Mouse (Mus musculus) forebrain, embryonic 14.5 days (tissue): ENCODE measurements around the gene Tas1r3. TPM values are rescaled to one million over a fixed set of nuclear protein-coding genes. Genes with fewer than 3 reads are reported as not detected.

Experiments used
- ATAC-seq: fragments of 200-750 bp; cut with Nextera tagmentation; 2 replicates; pipeline ENCODE4 v1.8.0; 2017; ENCODE audit warnings: mild to moderate bottlenecking, moderate library complexity
- DNase-seq: peaks from one replicate; pipeline ENCODE4 v3.0.0-alpha.2; 2015; ENCODE audit warnings: low spot score
- H3K27ac ChIP-seq: fragments of 300-500 bp; sonication (generic); 2 replicates; pipeline ENCODE4 v1.5.1; 2014; ENCODE audit warnings: low read depth, mild to moderate bottlenecking, control low read depth, low read length, moderate library complexity
- H3K27me3 ChIP-seq: fragments of 300-500 bp; sonication (generic); replicated peaks from 2 replicates; pipeline ENCODE4 v1.6.1; 2014; ENCODE audit warnings: low read length, control low read depth, mixed read lengths; ENCODE audit not compliant: control insufficient read depth, insufficient read depth
- H3K36me3 ChIP-seq: fragments of 300-500 bp; sonication (generic); 2 replicates; pipeline ENCODE4 v1.6.1; 2014; ENCODE audit warnings: low read length, control low read depth; ENCODE audit not compliant: control insufficient read depth, insufficient read depth
- H3K4me1 ChIP-seq: fragments of 300-500 bp; sonication (generic); 2 replicates; pipeline ENCODE4 v1.6.1; 2014; ENCODE audit warnings: antibody characterized with exemption, low read length, control low read depth; ENCODE audit not compliant: control insufficient read depth, insufficient read depth
- H3K4me2 ChIP-seq: fragments of 300-500 bp; sonication (generic); 2 replicates; pipeline ENCODE4 v1.6.1; 2014; ENCODE audit warnings: mild to moderate bottlenecking, control low read depth, low read length
- H3K4me3 ChIP-seq: fragments of 300-500 bp; sonication (generic); 2 replicates; pipeline ENCODE4 v1.5.1; 2014; ENCODE audit warnings: low read depth, low read length, control low read depth
- H3K9ac ChIP-seq: fragments of 300-500 bp; sonication (generic); 2 replicates; pipeline ENCODE4 v1.6.1; 2014; ENCODE audit warnings: mild to moderate bottlenecking, low read length, control low read depth, moderate library complexity
- H3K9me3 ChIP-seq: fragments of 300-500 bp; sonication (generic); replicated peaks from 2 replicates; pipeline ENCODE4 v1.6.1; 2016; ENCODE audit warnings: low read length, control low read depth, mixed read lengths; ENCODE audit not compliant: control insufficient read depth
- WGBS: fragments of 180-500 bp; shearing (Covaris S2); extraction: QIAGEN DNeasy Blood & Tissue Kit; methylation state at CpG from one replicate; pipeline ENCODE4 v1.1.7; 2014; 5-methylcytosine and 5-hydroxymethylcytosine counted together
- polyA plus RNA-seq: library from polyadenylated mRNA; unstranded; fragments of >200 nt; fragmentation: Nextera tagmentation; extraction: Ambion mirVana; gene quantifications from 2 replicates; pipeline ENCODE4 v1.2.1, GENCODE M21; 2014

Tas1r3 gene
- polyA plus RNA-seq = 0.46 and 0.61 TPM in 2 replicates

DNA sequence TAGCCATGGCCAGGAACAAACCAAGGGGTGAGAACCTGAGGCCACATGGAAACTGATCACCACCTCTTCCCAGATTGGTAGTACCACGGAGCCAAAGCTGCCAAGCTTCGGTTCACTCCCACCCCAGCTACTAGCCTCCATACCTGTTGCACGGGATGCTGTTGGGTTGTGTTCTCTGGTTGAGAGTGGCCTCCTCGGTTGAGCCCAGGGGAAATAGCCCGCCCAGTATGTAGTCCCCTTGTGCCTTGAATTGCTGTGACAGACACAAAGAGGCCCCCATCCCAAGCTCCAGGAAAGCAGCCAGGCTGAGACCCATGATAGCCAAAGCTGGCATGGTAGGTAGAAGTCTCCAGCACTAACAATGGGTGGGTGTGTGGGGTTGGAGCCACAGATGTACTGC, at the start of gene Tas1r3:
TSS of gene Tas1r3 (minus strand) at position 362 of the 400 bp plus-strand sequence.
- H3K27ac ChIP-seq = no peak within 1 kb of the TSS
- peaks cover 69% of the 10 kb centered on the region for H3K36me3 ChIP-seq
- no peak within 1 kb of the TSS for H3K4me3 ChIP-seq
- no peaks in the 10 kb centered on the region for H3K9me3 ChIP-seq
- no peak within 1 kb of the TSS for H3K9ac ChIP-seq
- ATAC-seq (no peak), DNase-seq (no peak)
- H3K27me3 ChIP-seq = no peaks in the 10 kb centered on the region
- H3K4me1 ChIP-seq = no peaks in the 10 kb centered on the region
- H3K4me2 ChIP-seq = no peak within 1 kb of the TSS
- 82% methylated on average over 5 of the region's 5 CpGs for WGBS

GRCm38 (mm10) chr4:155908751-155909150, 45.6 kb upstream of the Tas1r3 start:
- no peaks in the 10 kb centered on the region for H3K27me3 ChIP-seq
- WGBS = 94% methylated on average over 4 of the region's 4 CpGs
- no peak overlapping the region for H3K9ac ChIP-seq
- no peak overlapping the region for H3K27ac ChIP-seq
- ATAC-seq (no peak), DNase-seq (no peak)
- H3K4me1 ChIP-seq = no peaks in the 10 kb centered on the region
- H3K4me2 ChIP-seq = no peak overlapping the region
- no peak overlapping the region for H3K4me3 ChIP-seq
- peaks cover 36% of the 10 kb centered on the region for H3K36me3 ChIP-seq
- no peaks in the 10 kb centered on the region for H3K9me3 ChIP-seq

GRCm38 (mm10) chr4:155908281-155908680, 45.1 kb upstream of the Tas1r3 start:
- no peak overlapping the region for H3K4me2 ChIP-seq
- H3K27ac ChIP-seq = no peak overlapping the region
- ATAC-seq (no peak), DNase-seq (no peak)
- no peak overlapping the region for H3K9ac ChIP-seq
- H3K36me3 ChIP-seq = peaks cover 40% of the 10 kb centered on the region
- no peaks in the 10 kb centered on the region for H3K9me3 ChIP-seq
- 80% methylated on average over 7 of the region's 7 CpGs for WGBS
- H3K4me1 ChIP-seq = no peaks in the 10 kb centered on the region
- H3K27me3 ChIP-seq = no peaks in the 10 kb centered on the region
- no peak overlapping the region for H3K4me3 ChIP-seq

- no peak overlapping the region for H3K9ac ChIP-seq
- H3K4me1 ChIP-seq = no peaks in the 10 kb centered on the region
- no peak for DNase-seq
- H3K27ac ChIP-seq = no peak overlapping the region
- H3K27me3 ChIP-seq = no peaks in the 10 kb centered on the region
- H3K4me3 ChIP-seq = no peak overlapping the region
- peaks cover 53% of the 10 kb centered on the region for H3K36me3 ChIP-seq
- 88% methylated on average over 11 of the region's 11 CpGs for WGBS
- H3K4me2 ChIP-seq = no peak overlapping the region
- no peak for ATAC-seq
- no peaks in the 10 kb centered on the region for H3K9me3 ChIP-seq
These were observed 43.8 kb upstream of the Tas1r3 start for GRCm38 (mm10) chr4:155907003-155907402.

DNA sequence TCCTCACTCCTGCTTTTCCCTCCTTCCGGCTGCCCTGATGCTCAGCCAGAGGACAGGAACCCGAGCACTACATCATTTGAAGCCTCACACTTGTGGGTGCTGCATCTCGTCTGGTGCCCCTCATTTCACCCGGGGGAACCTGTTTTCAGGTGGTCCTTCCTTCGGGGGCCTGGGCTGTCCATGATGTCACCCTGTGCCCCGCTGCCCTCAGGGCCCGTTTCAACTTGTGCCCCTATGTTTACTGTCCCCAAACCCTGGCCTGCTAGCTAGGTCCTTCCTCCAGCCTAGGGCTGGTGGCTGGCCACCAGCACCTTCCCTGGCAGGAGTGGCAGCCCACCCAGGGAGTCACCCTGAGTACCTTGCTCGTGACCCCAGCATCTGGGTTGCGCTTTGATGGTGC, 43.0 kb upstream of the Tas1r3 start:
- Histone ChIP-seq H3K4me3 (no peak overlapping the region), H3K4me1 (no peaks in the 10 kb centered on the region), H3K27ac (no peak overlapping the region), H3K27me3 (no peaks in the 10 kb centered on the region), H3K9me3 (no peaks in the 10 kb centered on the region), H3K9ac (no peak overlapping the region), H3K4me2 (no peak overlapping the region), H3K36me3 (peaks cover 62% of the 10 kb centered on the region)
- 88% methylated on average over 9 of the region's 9 CpGs for WGBS
- ATAC-seq (no peak), DNase-seq (no peak)

DNA sequence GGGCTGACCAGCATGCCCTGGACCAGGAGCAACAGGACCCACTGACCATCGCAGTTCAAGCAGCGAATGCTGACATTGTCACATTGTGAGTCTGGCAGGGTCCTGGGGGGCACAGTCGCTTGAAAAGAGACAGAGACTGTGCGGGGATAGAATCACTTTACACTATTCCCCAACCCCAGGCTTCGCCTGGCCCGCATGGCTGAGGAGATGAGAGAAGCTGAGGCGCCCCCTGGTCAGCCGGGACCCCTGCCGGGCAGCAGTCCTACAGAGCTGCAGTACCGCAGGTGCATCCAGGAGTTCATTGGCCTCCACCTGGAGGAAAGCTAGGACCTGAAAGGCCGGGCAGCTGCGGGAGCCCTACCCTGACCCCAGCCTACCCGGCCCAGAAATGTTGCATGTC, 42.5 kb upstream of the Tas1r3 start:
- 90% methylated on average over 13 of the region's 13 CpGs for WGBS
- peaks cover 67% of the 10 kb centered on the region for H3K36me3 ChIP-seq
- no peak for ATAC-seq

DNA sequence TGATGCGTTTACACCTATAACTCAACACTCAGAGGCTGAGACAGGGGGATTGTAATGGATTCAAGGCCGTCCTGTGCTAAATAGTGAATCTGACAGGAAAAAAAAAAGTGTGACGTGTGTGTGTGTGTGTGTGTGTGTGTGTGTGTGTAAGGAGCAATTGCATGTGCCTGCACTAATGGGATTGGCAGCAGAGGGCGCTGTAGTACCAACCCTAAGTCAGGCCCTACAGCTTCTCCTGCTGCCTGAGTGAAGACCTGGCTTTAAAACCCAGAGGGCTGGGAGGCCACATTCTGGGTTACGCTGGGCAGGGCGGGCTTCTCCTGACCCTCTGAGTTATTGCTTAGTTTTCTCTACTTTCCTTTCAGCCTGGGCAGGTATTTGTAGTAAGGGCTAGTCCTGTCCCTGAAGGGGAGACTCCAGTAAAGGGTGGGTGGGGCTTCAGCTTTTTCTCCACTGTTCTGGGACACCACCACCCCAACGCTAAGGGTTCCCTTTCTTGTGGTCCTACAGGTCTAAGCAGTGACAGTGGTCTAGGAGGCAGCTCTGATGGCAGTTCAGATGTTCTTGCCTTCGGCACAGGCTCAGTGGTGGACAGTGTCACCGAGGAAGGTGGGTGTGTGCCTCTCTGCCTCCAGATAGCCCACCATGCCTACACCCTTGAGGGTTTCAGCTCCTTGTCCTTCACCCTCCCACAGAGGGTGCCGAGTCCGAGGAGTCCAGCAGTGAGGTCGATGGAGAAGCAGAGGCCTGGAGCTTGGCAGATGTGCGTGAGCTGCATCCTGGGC, 41.3 kb upstream of the Tas1r3 start:
- H3K27ac ChIP-seq = no peak overlapping the region
- no peak overlapping the region for H3K4me3 ChIP-seq
- no peak for ATAC-seq
- H3K9ac ChIP-seq = no peak overlapping the region
- no peak overlapping the region for H3K4me2 ChIP-seq
- no peaks in the 10 kb centered on the region for H3K4me1 ChIP-seq
- DNase-seq = no peak
- no peaks in the 10 kb centered on the region for H3K9me3 ChIP-seq
- no peaks in the 10 kb centered on the region for H3K27me3 ChIP-seq
- H3K36me3 ChIP-seq = peaks cover 78% of the 10 kb centered on the region
- WGBS = 90% methylated on average over 13 of the region's 13 CpGs

More for the DNA sequence above, 42.5 kb upstream of the Tas1r3 start:
- no peak overlapping the region for H3K4me2 ChIP-seq
- no peaks in the 10 kb centered on the region for H3K9me3 ChIP-seq
- DNase-seq = no peak
- no peak overlapping the region for H3K4me3 ChIP-seq
- H3K9ac ChIP-seq = no peak overlapping the region
- no peaks in the 10 kb centered on the region for H3K4me1 ChIP-seq
- H3K27ac ChIP-seq = no peak overlapping the region
- H3K27me3 ChIP-seq = no peaks in the 10 kb centered on the region

DNA sequence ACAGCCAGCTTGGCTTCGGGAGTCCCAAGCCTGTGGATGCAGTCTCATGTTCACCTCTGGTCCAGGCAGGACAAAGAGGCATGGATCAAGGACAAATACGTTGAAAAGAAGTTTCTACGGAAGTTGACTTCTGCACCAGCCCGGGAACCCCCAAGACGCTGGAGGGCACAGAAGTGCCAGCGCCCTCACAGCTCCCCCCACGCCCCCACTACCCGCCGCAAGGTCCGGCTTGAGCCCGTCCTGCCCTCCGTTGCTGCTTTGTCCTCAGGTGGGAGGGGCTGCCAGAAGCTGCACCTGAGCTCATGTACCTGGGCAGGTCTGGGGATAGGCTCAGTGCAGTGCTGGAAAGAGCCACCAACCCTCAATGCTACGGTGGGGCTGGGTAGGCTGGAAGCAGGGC, 40.1 kb upstream of the Tas1r3 start:
- Histone ChIP-seq H3K9me3 (no peaks in the 10 kb centered on the region), H3K27me3 (no peaks in the 10 kb centered on the region), H3K9ac (no peak overlapping the region), H3K4me3 (no peak overlapping the region), H3K27ac (no peak overlapping the region), H3K36me3 (peaks cover 91% of the 10 kb centered on the region), H3K4me2 (no peak overlapping the region), H3K4me1 (no peaks in the 10 kb centered on the region)
- ATAC-seq = no peak
- 95% methylated on average over 13 of the region's 13 CpGs for WGBS
- DNase-seq = no peak

DNA sequence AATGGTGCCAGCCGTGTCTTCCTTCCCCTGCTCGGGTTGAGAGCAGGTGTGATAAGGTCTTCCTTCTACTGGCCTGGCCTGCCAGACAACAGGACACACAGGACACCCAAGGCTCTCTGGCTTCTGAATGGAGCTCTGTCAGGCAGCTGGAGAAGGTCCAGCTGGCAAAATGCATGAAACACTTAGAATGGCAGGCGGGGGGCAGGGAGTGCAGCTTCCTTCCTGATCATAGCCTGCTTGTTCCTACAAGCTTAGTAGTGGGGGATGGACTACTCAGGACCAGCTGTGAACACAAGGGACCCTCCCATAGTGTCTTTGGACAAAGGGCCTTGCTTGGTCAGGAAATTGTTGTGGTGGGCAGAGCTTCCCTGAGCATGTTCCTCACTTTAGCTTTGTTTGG, 38.0 kb upstream of the Tas1r3 start:
- H3K4me3 ChIP-seq = no peak overlapping the region
- H3K36me3 ChIP-seq = peaks cover 94% of the 10 kb centered on the region
- no peak overlapping the region for H3K4me2 ChIP-seq
- H3K27me3 ChIP-seq = no peaks in the 10 kb centered on the region
- ATAC-seq (no peak), DNase-seq (peak; percentile 14)
- H3K9ac ChIP-seq = no peak overlapping the region
- no peak overlapping the region for H3K27ac ChIP-seq
- WGBS = 69% methylated on average over 3 of the region's 3 CpGs
- H3K4me1 ChIP-seq = no peaks in the 10 kb centered on the region
- H3K9me3 ChIP-seq = no peaks in the 10 kb centered on the region
